Mouse (Mus musculus) urinary bladder, postnatal 4 days (tissue): ENCODE results near the gene Junb.

Experiments
- DNase-seq, 2 experiments: peaks; one replicate each; pipeline ENCODE4 v3.0.0; 2021 to 2022; ENCODE audit warnings: low spot score in 2 of 2

Gene Junb

DNA sequence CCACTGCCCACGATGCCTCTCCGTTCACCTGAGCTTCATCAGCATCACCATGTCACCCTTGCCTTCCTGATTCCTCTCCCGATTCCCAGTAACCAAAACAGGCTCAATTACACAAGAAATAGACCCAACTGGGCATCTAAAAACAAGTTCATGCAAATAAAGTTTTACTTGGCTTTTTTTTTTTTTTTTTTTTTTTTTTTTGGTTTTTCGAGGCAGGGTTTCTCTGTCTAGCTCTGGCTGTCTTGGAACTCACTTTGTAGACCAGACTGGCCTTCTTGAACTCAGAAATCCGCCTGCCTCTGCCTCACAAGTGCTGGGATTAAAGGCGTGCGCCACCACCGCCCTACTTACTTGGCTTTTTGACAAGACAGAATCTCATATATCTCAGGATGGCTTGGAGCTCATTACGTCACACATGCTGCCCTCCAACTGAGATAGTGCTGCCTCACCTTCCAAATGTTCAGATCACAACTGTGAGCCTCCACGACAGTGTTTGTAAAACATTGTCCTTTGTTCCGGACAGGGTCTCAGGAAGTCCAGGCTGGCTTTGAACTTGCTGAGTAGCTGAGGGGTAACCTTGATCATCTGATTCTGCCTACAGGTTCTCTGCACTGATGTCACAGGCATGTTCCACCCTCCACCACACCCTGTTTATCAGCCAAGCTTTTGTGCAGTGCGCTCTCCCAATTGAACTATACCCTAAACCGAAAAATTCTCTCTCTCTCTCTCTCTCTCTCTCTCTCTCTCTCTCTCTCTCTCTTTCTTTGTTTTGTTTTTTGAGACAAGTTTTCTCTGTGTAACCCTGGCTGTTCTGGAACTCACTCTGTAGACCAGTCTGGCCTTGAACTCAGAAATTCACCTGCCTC is 40.7 kb downstream of the Junb start:
- no peak for DNase-seq

DNA sequence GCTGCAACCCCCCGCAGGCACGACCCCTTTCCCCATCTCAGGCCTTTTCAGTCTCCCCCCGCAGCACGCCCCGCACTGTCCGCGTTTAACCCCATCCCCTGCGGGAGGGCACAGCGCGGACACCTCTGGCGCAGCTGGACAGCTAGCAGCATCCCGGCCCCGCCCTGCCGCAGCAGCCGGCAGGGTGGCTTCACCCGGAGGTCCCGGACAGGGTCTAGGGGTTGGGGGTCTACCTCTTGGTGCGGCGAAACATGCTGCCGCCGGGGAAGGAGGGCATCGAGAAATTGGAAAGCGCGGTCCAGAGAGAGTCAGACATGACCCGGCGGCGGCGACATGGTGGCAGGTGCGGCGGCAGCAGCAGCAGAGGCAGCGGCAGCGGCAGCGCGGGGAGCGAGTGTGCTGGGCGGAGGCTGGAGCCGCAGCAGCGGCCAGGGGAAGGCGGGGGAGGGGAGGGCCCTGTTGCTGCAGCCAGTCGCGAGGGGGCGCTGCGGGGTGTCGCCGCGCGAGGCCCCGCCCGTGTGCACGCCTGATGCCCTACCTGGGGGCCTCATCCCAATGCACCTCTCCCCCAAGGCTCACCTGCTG is 41.5 kb downstream of the Junb start, which contains the start of gene Mast1:
TSS of gene Mast1 (minus strand) at position 398 of the 585 bp plus-strand sequence.
- DNase-seq = no peak

DNA sequence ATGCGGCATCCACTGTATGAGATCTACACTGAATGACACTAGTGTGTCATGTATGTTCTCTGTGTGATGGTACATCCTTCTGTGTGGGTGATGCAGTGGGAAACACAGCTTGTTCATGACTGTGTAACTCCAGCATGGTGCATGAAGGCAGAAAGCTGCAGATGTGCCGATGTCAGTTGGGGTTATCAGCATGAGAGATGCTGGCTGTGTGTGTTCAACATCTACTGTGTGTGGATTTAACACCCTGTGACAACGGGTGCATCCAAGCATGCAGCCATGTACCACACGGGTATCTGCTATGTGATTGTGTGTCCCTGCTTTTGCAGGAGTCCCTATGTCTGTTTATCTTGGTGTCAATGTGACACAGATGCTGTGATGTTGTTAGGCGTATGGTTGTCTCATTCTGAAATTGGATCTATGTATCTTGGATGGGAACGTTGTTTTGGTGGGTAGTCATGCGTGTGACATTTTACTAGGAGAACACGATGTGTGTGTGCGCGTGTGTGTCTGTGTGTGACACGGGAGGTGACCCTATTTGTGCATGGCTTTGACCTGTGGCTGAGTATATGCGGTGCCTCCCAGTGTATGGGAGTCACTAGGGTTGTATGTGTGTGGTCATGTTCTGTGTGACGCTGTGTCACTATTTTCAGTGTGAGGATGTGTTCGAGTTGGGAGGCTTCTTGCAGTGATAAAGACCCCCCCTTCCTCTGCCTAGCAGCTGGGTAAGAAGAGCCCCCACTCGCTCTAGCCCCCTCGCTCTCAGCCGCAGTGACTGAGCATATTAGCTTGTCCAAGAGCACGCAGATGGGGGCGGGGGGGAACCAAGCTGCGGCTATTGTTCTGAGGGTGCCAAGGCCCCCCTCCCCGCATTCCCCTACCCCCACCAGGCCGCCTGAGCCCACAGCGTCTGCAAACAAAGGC is 42.2 kb downstream of the Junb start:
- no peak for DNase-seq

DNA sequence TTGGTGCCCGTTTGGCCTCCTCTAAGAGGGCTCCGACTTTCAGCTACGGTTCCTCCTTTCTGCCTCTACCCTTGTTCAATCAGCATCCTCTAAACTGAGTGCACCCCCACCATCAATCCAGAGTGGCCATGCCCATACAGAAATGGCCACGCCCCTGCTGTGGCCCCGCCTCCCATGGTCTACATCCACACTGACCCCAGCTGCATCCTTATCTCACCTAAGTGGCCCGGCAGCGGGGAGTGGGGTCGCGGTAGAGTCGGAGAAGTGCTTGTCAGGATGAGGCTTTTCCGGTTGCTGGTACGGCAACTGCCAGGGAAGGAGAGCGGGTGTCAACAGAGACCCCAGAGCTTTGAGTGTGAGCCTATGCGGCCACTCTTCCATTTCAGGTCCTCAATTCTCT is 43.0 kb downstream of the Junb start:
- DNase-seq = no peak

- DNase-seq = no peak
Observed at GRCm38 (mm10) chr8:84934860-84935259, 43.7 kb downstream of the Junb start.

DNA sequence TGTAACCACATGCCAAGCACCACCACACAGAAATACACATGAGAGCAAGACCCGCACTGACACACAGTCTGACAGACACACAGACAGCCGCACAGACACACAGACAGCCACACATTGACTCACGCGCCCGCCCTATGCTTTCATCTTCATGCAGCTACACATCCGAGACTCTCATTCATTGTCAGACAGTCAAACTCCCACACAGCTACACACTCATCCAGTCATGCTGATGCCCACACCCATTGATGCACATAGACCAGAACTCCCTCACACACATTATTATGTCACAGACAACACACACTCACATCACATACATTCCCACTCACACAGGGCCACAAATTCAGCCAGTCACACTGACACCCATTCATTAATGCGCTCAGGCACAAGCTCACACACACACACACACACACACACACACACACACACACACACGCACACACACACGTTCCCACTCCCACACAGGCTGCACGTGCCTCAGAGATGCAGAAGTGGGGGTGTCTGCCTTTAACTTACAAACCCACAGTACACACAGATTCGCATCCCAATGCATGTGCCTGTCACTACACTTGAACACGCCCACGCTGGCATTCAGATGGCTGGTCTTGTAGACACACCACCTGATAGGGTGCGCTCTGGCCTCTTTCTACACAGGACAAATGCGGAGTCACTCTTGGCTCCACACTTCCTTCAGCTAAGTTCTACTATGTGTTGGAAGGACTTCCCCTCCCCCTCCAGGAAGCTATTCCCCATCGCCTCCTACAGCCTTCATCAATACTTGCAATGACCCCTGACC is 44.6 kb downstream of the Junb start:
- DNase-seq = no peak

DNA sequence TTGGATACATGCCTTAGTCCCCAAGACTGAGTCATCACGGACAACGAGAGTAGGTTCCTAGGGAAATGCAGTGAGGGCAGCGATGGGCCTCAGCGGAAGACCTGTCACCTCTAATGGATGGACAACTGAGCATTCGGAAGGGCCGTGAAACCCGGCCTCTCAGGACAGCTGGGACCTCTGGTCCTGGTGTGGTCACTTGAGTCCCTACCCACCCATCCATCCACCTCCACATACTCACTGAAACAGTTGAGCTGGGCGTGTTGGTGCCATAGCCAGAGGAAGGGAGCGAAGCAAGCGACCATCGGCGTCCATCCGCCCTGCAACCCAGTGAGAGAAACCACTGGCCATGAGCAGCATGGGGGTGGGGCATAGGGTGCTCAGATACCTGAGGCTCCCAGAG is 47.9 kb downstream of the Junb start:
- DNase-seq = no peak

GRCm38 (mm10) chr8:84928456-84929306 is 49.8 kb downstream of the Junb start:
- no peak for DNase-seq

GRCm38 (mm10) chr8:84927513-84927912 is 51.0 kb downstream of the Junb start:
- no peak for DNase-seq

DNA sequence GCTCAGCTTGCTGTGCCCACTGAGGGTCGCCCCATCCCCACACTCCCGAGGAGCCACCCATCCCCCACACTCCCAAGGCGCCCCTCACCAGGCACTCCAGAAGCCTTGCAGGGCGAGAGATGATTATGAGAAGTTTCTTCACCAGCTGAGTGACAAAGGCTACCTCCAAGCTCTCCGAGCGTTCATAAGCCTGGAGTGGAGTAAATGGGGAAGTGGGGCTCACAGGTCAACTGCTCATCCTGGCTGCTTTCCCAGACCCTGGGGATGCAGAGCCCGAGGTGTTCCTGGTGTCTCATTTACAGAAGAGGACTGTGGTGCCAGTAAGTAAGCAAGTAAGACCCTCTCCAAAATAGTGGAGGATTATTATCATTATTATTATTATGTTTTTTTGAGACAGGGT is 53.0 kb downstream of the Junb start:
- no peak for DNase-seq
